Mouse (Mus musculus) macrophage (primary cell): ENCODE data around the gene Gse1. TPM values are rescaled to one million over a fixed set of nuclear protein-coding genes. Genes with fewer than 3 reads are reported as not detected.

Experiments
- H3K27ac ChIP-seq: fragments of 350-480 bp; formaldehyde crosslinking; 2 replicates; pipeline ENCODE4 v1.9.0; 2021
- H3K36me3 ChIP-seq: fragments of 350-480 bp; formaldehyde crosslinking; 2 replicates; pipeline ENCODE4 v1.9.0; 2021; ENCODE audit errors: inconsistent target
- H3K4me3 ChIP-seq: fragments of 350-480 bp; formaldehyde crosslinking; 2 replicates; pipeline ENCODE4 v1.9.0; 2021; ENCODE audit errors: inconsistent target
- H3K79me2 ChIP-seq: fragments of 350-480 bp; formaldehyde crosslinking; 2 replicates; pipeline ENCODE4 v1.9.0; 2021; ENCODE audit errors: inconsistent target
- WGBS: methylation state at CpG from one replicate; pipeline ENCODE4 v1.1.7; 2026; ENCODE audit warnings: inconsistent platforms; ENCODE audit not compliant: missing documents; 5-methylcytosine and 5-hydroxymethylcytosine counted together
- polyA plus RNA-seq: library from polyadenylated mRNA; stranded (reverse); fragments of 250-400 nt; gene quantifications from 3 replicates; pipeline ENCODE4 v1.2.4, GENCODE M21; 2018; ENCODE audit warnings: inconsistent platforms

Gse1 gene
- polyA plus RNA-seq, 1 experiment from 2014 or later, result 10.8 TPM

DNA sequence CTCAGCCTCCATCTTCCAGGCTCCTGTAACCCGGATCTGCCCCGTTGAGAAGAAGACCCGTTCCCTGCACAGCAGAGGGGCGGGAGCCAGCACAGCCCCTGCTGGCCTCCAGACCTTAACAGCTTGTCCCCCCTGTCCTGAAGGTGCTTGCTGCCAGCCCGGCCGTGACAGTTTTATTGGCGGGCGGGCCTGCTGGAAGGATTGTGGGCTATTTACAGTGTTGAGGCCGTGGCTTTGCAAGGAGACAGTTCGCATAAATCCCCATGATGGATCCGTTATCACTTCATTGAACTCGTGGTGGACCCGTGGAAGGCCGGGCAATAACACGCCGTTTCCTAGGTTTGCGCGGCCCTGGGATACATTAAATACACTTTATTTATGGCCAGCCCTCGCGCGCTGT is 163.6 kb downstream of the Gse1 start:
- H3K4me3 ChIP-seq, result no peak overlapping the region
- WGBS, result 96% methylated on average over 19 of the region's 21 CpGs
- H3K27ac ChIP-seq, result no peak overlapping the region

DNA sequence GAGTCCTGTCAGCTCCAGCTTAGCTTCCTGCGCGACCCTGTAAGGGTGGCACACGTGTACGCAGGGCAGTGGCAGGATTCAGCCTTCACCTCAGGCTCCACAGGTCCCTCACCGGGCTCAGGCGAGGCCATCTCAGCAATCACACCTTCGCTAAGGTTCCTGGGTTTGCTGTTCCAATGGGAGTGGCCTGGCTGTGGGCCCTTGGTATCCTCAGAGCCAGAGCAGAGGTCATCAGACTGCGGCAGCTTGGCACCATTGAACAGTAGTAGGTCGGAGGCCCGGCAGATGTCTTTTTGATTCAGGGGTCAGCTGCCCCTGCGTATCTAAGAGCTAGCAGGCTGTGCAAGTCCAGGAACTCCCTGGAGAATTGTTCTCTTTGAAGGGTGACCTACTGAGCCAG is 164.8 kb downstream of the Gse1 start:
- Histone ChIP-seq H3K27ac (no peak overlapping the region), H3K4me3 (no peak overlapping the region), H3K79me2 (no peaks in the 10 kb centered on the region), H3K36me3 (no peaks in the 10 kb centered on the region)
- WGBS, result 93% methylated on average over 11 of the region's 11 CpGs

More for the DNA sequence above, 163.6 kb downstream of the Gse1 start:
- Histone ChIP-seq H3K79me2 (no peaks in the 10 kb centered on the region), H3K36me3 (no peaks in the 10 kb centered on the region)

DNA sequence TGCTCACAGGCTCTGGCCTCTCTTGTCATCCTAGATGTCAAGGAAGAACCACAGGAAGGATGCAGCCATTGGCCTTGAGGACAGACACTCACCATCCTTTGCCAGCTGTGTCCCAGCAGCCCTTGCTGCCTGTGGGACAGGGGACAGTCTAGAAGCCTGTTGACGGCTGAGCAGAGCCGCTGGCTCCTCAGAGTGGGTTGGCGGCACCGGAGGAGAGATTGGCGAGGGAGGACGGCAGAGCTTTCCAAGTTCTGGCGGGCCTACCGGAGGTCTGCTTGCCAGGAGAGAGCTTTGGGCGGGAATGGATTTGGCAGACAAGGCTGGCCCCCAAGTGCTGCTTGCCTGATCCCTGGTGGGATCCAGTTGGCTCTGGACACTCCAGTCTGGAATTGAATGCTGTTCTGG is 165.6 kb downstream of the Gse1 start:
- 88% methylated on average over 9 of the region's 9 CpGs for WGBS
- no peak overlapping the region for H3K27ac ChIP-seq
- H3K36me3 ChIP-seq, result no peaks in the 10 kb centered on the region
- no peaks in the 10 kb centered on the region for H3K79me2 ChIP-seq
- H3K4me3 ChIP-seq, result no peak overlapping the region

DNA sequence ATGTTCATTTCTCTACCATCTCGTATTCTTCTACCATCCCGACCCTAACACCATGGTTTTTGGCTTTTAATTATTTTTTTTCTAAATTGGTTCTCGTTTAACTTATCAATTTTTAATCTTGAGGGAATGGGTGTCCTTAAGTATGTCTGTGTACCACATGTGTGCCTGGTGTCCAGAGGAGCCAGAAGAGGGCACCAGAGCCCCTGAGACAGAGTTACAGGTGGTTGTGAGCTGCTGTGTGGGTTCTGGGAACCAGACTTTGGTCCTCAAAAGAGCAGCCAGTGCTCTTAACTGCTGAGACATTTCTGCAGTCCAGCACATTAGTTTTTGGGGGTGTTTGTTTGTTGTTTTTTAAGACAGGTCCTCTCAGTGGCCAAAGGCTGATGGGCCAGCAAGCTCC is 167.6 kb downstream of the Gse1 start:
- 100% methylated on average over 3 of the region's 3 CpGs for WGBS
- H3K79me2 ChIP-seq, result no peaks in the 10 kb centered on the region
- no peaks in the 10 kb centered on the region for H3K36me3 ChIP-seq
- H3K27ac ChIP-seq, result no peak overlapping the region
- H3K4me3 ChIP-seq, result no peak overlapping the region

DNA sequence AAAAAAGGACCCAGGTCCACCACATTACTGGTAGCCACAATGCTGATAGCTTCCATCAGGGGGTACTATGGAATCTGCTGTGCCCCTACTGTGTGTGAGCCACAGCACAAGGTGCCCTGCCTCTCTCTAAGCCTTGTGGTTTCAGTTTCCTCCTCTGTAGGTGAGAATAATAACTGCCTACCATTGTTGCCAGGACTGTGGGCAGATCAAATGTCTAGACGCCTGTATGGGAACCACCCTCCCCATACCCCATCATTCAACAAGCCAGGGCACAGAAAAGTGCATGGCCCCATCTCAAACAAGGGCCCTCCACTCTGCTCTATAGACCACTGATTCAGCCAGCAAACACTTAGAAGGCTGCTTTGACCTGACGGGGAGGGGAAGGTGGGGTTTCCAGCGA is 168.5 kb downstream of the Gse1 start:
- Histone ChIP-seq H3K27ac (no peak overlapping the region), H3K4me3 (no peak overlapping the region), H3K79me2 (no peaks in the 10 kb centered on the region), H3K36me3 (no peaks in the 10 kb centered on the region)
- 32% methylated on average over 3 of the region's 3 CpGs for WGBS

DNA sequence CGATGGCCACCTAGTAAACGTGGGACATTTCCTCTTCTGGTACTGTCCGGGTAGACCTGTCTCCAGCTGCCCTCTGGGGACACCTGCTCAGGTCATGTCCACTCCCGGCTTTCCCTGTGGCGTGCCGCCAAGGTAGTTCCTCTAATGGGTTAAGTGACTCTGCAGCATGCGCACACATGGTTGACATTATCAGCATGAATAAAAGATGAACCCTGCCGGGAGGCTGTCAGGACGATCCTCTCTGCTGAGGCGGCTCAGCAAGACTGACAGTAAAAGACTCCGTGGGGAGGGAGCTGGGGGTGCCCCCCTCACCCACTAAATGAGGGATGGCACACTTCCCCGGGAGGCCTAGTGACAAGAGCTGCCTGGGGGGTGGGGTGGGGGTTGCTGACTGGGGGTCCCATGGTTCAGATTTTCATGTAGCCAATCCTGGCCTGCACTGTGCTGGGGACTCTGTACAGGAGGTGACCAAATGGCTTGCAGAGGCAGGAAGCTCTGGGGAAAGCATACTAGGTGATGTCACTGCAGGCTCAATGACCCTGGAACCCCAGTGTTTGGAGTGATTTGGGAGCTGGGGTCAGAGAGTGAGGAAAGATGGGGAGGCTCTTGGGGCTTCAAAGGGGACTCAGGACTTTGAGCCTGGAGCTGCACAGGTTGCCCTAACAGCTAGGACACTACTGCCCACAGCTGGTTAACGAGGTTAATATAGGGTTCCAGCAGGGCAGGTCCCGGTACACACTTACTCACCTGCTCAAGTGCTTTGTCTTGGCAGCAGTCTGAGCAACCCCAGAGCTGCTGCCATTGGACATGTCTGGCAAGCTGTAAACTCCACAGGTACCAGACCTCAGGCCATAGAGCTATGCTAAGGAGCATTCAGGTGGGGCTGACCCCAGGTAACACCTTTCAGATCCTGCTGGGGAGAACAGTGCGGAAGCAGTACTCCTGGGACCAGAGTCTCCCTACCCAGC is 169.5 kb downstream of the Gse1 start:
- H3K4me3 ChIP-seq, result no peak overlapping the region
- H3K79me2 ChIP-seq, result no peaks in the 10 kb centered on the region
- H3K27ac ChIP-seq, result no peak overlapping the region
- 55% methylated on average over 15 of the region's 15 CpGs for WGBS
- no peaks in the 10 kb centered on the region for H3K36me3 ChIP-seq

DNA sequence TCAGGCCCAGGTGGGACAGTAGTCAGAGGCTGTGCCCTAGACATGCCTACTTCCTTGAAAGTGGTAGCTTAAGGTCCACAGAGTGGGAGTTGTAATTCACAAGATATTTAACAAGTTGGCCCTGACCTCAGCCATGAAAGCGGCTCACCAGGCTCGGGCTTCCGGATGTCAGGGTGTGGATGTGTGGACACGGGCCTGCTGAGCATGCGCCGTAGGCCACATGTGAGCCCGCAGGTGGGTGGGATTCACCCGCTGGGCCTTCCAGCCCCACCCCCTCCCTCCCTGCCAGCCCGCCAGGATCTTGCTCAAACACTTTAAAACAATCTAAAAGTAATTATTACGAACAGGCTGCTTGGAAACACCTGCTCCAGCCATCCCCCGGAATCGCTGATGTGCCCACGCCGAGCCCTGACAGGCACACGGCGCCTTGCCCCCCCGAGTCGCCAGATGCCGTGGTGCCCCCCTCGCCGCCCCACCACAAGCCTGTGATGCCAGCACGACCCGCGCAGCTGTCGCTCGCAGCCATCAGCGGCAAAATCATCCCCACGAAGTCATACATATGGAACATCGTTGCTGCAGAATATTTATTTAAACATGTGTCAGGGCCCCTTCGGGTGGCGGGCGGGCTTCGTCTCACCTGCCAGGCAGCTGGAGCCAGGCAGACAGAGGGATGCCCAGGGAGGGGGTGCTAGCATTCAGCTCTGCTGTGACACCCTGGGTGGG is 171.1 kb downstream of the Gse1 start:
- H3K4me3 ChIP-seq, result no peak overlapping the region
- 88% methylated on average over 30 of the region's 33 CpGs for WGBS
- no peaks in the 10 kb centered on the region for H3K36me3 ChIP-seq
- no peaks in the 10 kb centered on the region for H3K79me2 ChIP-seq
- no peak overlapping the region for H3K27ac ChIP-seq

DNA sequence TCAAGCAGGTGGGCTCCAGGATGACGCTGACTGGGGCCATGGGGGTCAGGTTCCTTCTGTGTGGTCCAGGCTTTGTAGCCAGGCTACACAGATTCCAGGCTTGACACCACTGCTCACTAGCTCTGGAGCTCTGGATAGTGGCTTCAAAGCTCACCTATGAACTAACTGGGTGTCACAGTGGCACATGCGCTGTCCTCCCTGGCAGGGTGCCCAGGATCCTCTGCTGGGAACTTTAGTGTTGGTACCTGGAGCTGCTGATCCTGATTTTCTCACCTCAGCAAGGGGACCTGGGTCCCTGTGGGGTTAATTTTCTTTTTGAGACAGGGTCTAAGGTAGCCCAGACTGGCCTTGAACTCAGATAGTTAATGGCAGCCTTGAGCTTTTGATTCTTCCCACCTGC is 173.0 kb downstream of the Gse1 start:
- H3K36me3 ChIP-seq, result no peaks in the 10 kb centered on the region
- no peak overlapping the region for H3K27ac ChIP-seq
- WGBS, result 100% methylated on average over 2 of the region's 2 CpGs
- no peak overlapping the region for H3K4me3 ChIP-seq
- H3K79me2 ChIP-seq, result no peaks in the 10 kb centered on the region

DNA sequence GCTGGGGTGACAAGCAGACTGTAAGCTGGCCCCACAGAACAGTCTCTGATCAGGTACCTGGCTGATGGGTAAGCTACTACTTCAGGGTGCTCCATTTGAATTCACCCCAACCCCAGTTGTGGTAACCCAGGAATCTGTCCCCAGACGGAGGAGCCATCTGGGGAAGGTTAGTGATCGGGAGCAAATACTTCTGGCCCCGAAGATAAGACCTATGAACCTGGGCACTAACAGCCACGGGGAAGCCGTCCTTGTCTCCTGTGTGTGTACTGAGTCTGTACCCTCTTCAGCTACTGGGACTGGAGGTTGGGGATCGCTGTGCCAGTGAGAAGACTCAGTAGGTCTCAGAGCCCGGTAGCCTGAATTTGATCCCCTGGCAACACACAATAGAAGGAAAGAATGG is 173.5 kb downstream of the Gse1 start:
- no peaks in the 10 kb centered on the region for H3K36me3 ChIP-seq
- H3K4me3 ChIP-seq, result no peak overlapping the region
- no peaks in the 10 kb centered on the region for H3K79me2 ChIP-seq
- WGBS, result 99% methylated on average over 7 of the region's 7 CpGs
- no peak overlapping the region for H3K27ac ChIP-seq

DNA sequence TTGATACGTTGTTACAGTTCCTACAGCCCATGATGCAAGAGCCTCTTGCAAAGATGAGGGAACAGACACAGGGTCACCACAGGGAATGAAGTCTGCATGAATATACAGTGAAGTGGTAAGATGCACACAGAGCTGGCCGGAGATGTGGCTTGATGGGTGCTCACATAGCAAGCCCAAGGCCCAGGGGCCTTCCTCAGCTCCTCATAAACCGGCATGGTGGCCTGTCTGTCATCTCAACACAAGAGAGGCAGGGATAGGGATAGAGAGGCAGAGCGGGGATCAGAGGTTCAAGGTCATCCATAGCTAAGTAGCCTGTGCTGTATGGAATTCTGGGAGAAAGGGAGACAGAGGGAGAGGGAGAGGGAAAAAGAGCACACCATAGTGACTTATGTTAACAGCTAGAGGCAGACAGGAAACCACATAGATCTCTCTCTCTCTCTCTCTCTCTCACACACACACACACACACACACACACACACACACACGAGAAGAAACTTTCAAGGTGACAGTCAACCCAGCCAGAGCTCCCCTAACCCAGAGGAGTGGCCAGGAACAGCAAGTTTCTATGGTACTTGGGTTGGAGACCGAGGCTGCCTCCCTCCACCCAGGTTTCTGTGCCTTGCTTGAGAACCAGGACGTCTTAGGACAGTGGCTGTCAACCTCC is 175.5 kb downstream of the Gse1 start:
- 70% methylated on average over 6 of the region's 7 CpGs for WGBS
- Histone ChIP-seq H3K27ac (no peak overlapping the region), H3K36me3 (no peaks in the 10 kb centered on the region), H3K79me2 (no peaks in the 10 kb centered on the region), H3K4me3 (no peak overlapping the region)

DNA sequence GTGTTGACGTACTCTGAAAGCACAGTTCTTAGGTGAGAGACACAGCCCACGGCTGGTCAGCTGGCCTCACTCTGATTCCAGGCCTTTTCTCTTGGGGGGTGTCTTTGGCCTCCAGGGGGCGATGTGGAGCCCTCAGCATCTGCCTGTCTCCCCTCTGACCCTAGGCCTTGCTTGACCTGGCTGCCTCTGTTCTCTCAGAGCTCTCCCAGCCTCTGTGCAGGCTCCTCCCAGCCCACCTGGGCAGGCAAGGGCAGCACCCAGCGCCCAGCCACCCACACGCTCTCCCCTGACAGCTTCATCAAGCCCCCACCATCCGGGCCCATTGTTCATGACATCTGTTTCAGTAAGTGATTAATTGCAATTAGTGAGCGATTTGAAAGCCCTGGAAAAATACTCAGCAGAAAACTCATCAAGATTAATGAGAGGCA is 176.4 kb downstream of the Gse1 start:
- 69% methylated on average over 7 of the region's 7 CpGs for WGBS
- Histone ChIP-seq H3K4me3 (no peak overlapping the region), H3K36me3 (no peaks in the 10 kb centered on the region), H3K79me2 (no peaks in the 10 kb centered on the region), H3K27ac (no peak overlapping the region)

DNA sequence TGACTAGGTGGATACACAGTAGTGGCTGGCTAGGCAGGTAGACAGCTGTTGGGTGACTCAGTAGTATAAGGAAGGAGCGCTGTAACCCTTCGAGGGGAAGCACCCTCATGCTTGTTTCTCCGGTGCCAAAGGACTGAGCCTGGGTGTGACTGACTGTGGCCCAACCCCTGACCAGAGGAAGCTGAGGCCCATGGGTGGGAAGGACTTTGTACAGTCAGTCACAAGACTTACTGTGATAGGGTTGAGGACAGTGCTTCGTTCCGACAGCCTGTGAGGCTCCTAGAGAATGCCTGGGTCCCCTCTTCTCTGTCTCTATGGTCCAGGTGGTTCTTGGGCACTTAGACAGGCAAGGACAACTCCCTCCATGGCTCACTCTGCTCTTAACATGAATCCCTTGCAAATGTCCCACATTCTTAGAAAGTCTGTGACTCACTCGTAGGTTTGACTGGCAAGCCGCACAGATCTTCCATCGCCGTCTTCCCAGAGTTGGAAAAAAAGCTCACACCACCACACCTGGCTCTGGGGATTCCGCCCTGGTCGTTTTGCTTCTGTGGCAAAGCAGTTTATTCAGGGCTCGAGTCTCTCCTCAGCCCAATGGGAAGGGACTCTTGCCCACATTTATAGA is 177.9 kb downstream of the Gse1 start:
- Histone ChIP-seq H3K79me2 (no peaks in the 10 kb centered on the region), H3K36me3 (no peaks in the 10 kb centered on the region), H3K27ac (no peak overlapping the region), H3K4me3 (no peak overlapping the region)
- WGBS, result 64% methylated on average over 12 of the region's 12 CpGs

DNA sequence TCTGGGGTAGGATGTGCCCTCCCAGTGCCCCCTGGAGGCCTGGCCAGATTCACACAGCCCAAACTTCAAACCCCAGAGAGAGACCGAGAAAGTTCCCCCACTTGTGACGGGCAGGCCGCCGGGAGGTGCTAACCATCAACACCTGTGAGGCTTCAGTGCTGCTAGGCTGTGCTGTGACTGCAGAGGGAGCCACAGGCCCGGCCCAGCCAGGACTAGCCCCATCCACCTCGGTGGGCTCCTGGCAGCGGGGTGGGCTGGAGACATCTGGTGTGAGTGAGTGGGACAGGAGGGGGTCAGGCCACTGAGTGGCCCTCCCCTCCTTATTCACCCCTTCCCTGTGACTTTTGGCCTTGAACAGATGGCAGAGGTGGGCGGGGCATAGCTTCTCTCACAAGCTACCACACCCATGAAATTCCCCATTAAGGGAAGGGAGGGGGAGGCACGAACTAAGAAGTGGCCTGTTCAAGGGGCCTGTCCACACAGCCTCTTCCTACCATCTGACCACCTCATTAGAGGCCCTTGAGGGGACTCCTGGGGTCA is 179.5 kb downstream of the Gse1 start:
- Histone ChIP-seq H3K36me3 (no peaks in the 10 kb centered on the region), H3K79me2 (no peaks in the 10 kb centered on the region), H3K4me3 (no peak overlapping the region), H3K27ac (no peak overlapping the region)
- WGBS, result 63% methylated on average over 9 of the region's 9 CpGs
